Mouse (Mus musculus) megakaryocyte, adult 5-6 weeks (primary cell): Measurements from ENCODE around the gene Lrig1. TPM values are rescaled to one million over a fixed set of nuclear protein-coding genes. Genes with fewer than 3 reads are reported as not detected.

Source experiments
- ATAC-seq: 2 replicates; pipeline ENCODE4 v1.8.0; 2016; ENCODE audit warnings: mild to moderate bottlenecking, inconsistent platforms; ENCODE audit not compliant: poor library complexity, severe bottlenecking
- total RNA-seq, 2 experiments: library from RNA; stranded (forward) in 1 of 2; stranded (reverse) in 1 of 2; fragments of 153-499, 151-499 nt in 1 of 2; fragments of 221-1000, 200-1000 nt in 1 of 2; gene quantifications; 2 replicates each; pipeline versions ENCODE4 v1.2.3 to v1.2.4; 2015 to 2017

The Lrig1 gene
- total RNA-seq, 2 experiments from 2014 or later = 0.04 TPM; not detected in 1

DNA sequence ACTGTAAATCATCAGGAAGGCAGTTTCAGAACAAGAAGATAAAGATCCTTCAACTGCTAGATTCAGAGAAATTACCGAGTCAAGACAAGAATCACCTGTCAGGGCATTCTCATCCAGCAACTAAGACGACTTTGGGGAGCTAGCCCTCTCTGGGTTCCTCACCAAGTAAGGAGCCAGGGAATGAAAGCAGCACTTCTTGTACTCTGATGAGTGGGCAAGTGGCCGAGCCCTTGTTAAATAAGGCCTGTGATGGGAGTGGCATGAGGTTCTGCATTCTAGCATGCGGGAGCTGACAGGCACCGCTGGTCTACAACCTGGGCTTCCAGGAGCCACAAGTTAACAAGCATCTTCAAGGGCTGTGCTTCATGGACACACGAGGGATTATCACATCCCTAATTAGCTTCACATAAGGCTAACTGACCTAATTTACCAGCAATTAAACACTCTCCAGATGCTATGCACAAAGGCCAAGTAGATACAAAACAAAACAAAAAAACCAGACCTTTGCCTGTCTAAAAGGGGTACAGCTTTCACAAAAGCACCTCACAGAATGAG is 47.2 kb downstream of the Lrig1 start:
- ATAC-seq = no peak

- ATAC-seq = no peak
These were observed 48.4 kb downstream of the Lrig1 start for GRCm38 (mm10) chr6:94651541-94651940.

GRCm38 (mm10) chr6:94649637-94650036 is 50.3 kb downstream of the Lrig1 start:
- ATAC-seq = no peak

- ATAC-seq = no peak
These were observed 51.5 kb downstream of the Lrig1 start for GRCm38 (mm10) chr6:94648496-94648895.

- ATAC-seq = peak; percentile 45
These were observed 52.2 kb downstream of the Lrig1 start for GRCm38 (mm10) chr6:94647574-94648430.

DNA sequence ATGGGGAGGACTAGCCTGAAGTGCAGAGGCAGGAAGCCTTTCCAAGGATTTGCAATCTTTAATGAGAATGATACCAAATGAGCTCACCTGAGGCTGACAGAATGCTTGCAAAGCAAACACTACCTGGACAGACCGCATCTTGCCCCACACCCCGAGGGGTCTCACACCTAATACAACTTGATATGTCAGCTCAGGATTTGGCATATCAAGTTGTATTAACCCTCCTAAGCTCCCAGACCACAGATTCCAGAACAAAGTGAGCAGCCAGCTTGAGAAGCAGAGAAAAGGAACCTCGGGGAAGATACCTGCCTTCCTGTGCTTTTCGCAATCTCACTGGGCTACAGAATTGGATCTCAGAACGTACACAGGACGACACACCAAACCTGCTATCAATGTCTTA is 53.1 kb downstream of the Lrig1 start:
- ATAC-seq = no peak

GRCm38 (mm10) chr6:94646274-94646863 is 53.6 kb downstream of the Lrig1 start:
- no peak for ATAC-seq

GRCm38 (mm10) chr6:94645723-94646122 is 54.2 kb downstream of the Lrig1 start:
- peak; percentile 48 for ATAC-seq

DNA sequence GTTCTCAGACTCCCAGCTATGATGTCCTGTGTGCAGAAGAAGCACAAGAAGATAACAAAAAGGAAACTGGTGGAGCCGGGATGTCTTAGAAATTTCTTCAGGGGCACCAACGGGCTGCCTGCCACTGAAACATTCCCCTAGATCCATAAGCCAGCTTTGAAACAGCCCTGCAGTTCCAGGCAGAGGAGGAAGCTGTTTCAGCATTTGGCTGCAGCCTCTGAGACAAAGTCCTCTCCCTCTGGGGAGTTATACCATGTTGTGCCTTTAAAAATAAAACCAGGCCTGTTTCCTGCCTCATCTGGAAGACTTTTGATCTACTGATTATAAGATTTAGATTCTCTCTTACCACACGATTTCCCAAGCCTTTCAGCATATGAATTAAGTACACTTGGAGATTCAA is 55.3 kb downstream of the Lrig1 start:
- ATAC-seq = no peak

DNA sequence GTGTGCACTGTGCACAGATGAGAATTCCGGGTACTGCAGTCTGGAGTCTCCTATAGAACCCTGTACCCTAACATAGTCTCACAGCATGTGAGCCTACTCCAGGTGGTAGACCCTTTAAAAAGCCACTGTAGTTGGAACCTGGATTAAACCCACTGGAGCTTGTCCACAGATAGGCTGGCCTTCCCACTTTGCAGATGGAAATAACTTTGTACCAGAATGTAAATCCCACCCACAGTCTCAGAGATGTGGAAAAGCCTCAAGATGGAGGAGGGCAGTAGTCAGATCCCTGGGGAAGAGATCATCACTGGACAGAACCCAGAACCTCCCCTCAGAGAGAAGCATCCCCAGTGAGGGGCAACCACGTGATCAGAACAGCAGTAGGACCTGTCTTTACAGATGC is 56.0 kb downstream of the Lrig1 start:
- ATAC-seq = no peak

DNA sequence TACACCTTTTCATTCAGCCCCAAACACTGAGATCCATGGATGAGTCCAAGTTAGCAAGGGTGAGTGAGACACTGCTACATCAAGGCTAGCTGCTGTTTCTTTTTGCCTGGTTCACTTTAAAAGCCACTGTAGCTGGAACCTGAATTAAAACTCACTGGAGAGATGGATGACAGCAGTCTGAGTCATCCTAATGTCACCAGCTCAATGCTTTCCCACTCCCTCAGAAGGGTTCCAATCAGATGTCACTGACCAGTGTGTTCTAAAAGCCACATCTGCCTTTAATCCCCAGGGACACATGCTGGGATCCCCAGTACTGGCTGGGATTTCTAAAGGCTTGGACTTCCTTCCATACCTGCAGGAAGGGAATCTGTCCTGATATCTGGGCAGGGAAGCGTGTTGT is 57.9 kb downstream of the Lrig1 start:
- no peak for ATAC-seq

- ATAC-seq = no peak
These were observed 59.7 kb downstream of the Lrig1 start for GRCm38 (mm10) chr6:94640297-94640696.

- ATAC-seq = peak; percentile 33
These were observed 62.9 kb downstream of the Lrig1 start for GRCm38 (mm10) chr6:94637024-94637434.

GRCm38 (mm10) chr6:94635343-94635742 is 64.6 kb downstream of the Lrig1 start:
- ATAC-seq = no peak

- no peak for ATAC-seq
These were observed 65.2 kb downstream of the Lrig1 start for GRCm38 (mm10) chr6:94634710-94635109.

DNA sequence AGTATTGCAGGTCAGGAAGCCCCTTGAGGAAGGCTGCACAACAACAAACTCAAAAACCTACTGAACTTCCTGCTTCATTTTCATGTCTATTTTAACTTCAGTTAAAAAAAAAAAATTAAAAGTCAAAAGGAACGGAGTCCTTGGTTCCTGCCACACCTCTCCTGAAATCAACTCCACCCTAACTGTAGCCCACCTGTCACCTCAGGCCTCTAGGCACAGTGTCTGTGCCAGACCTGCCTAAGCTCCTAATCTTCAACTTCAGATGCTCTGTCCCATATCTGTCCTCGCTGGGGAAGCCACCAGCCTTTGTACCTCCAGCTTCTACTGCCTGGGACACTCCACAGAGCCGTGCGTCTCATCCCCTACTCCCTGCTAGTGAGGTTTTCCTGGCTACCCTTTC is 65.7 kb downstream of the Lrig1 start:
- no peak for ATAC-seq

- no peak for ATAC-seq
These were observed 68.2 kb downstream of the Lrig1 start for GRCm38 (mm10) chr6:94631779-94632082.

GRCm38 (mm10) chr6:94631051-94631778 is 68.7 kb downstream of the Lrig1 start:
- ATAC-seq = no peak

- no peak for ATAC-seq
These were observed 71.2 kb downstream of the Lrig1 start for GRCm38 (mm10) chr6:94628787-94629186.

- no peak for ATAC-seq
These were observed 72.0 kb downstream of the Lrig1 start for GRCm38 (mm10) chr6:94627714-94628595.

DNA sequence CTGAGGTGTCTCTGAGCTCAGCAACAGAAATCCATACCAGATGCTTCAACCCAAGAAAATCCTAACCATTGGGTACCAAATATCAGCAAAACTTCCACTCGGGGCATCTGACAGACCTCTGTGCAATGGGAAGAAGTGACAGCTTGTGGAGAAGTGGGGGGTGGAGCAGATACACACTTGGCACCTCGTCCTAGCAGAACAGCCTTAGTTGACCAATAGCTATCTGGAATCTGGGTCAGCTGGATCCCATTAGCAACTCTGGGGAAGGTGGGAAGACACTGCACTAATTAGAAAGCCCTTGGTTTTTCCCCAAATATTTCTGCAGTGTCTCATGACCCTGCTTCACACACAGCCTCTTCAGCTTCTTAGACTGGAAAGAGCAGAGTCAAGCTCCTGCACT is 73.2 kb downstream of the Lrig1 start:
- no peak for ATAC-seq
